Mouse (Mus musculus): ENCODE results near the gene Traf3. TPM values are rescaled to one million over a fixed set of nuclear protein-coding genes. Genes with fewer than 3 reads are reported as not detected.

Traf3 gene
- polyA plus RNA-seq, 1 experiment from 2014 or later: 17.3 TPM

GRCm38 (mm10) chr12:111184476-111184875 is 18.3 kb downstream of the Traf3 start, which contains the start of gene 4930595D18Rik:
Gene 4930595D18Rik, minus strand, starts transcription at chr12:111184491.
- Histone ChIP-seq H3K4me2 (replicated peaks) (no peak within 1 kb of the TSS), H3K27ac (replicated peaks) (no peak within 1 kb of the TSS), H3K27me3 (no peaks in the 10 kb centered on the region), H3K4me1 (no peaks in the 10 kb centered on the region), H3K9ac (replicated peaks) (no peak within 1 kb of the TSS), H3K36me3 (no peaks in the 10 kb centered on the region), H3K4me3 (no peak within 1 kb of the TSS), H3K9me3 (no peaks in the 10 kb centered on the region)
- ATAC-seq (replicated peaks): no peak
- WGBS: 79% methylated on average over 5 of the region's 5 CpGs

GRCm38 (mm10) chr12:111186986-111187385 is 20.8 kb downstream of the Traf3 start:
- WGBS: 94% methylated on average over 3 of the region's 3 CpGs
- ATAC-seq (replicated peaks): no peak

DNA sequence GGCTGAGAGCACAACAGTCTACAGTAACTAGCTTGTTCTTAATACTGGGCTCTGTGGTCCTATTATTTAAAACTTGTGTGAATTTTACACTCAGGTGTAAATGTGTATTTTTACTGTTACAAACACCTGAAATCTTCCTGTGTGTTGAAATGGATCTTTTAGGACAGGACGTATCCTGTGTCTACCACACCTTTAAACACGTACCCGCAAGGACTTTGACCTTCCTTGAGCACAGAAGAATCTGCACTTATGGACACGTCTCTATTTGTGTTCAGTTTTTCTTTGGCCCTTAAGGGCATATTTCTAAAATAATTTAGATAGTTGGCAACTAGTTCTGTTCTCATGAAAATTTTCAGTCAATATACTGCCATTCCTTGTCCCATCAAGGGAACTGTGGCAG is 22.1 kb downstream of the Traf3 start:
- H3K27me3 ChIP-seq: no peaks in the 10 kb centered on the region
- H3K4me3 ChIP-seq: no peak overlapping the region
- H3K9ac ChIP-seq (replicated peaks): no peak overlapping the region
- H3K4me1 ChIP-seq: peaks cover 3% of the 10 kb centered on the region
- whole genome bisulfite sequencing: 95% methylated on average over 4 of the region's 4 CpGs
- H3K9me3 ChIP-seq: no peaks in the 10 kb centered on the region
- no peak for ATAC-seq (replicated peaks)
- no peak overlapping the region for H3K4me2 ChIP-seq (replicated peaks)
- H3K36me3 ChIP-seq: no peaks in the 10 kb centered on the region
- no peak overlapping the region for H3K27ac ChIP-seq (replicated peaks)

More at GRCm38 (mm10) chr12:111186986-111187385, 20.8 kb downstream of the Traf3 start:
- no peak overlapping the region for H3K4me3 ChIP-seq
- H3K27me3 ChIP-seq: no peaks in the 10 kb centered on the region
- H3K9me3 ChIP-seq: no peaks in the 10 kb centered on the region
- H3K4me1 ChIP-seq: no peaks in the 10 kb centered on the region
- H3K4me2 ChIP-seq (replicated peaks): no peak overlapping the region
- H3K27ac ChIP-seq (replicated peaks): no peak overlapping the region
- H3K9ac ChIP-seq (replicated peaks): no peak overlapping the region
- no peaks in the 10 kb centered on the region for H3K36me3 ChIP-seq

DNA sequence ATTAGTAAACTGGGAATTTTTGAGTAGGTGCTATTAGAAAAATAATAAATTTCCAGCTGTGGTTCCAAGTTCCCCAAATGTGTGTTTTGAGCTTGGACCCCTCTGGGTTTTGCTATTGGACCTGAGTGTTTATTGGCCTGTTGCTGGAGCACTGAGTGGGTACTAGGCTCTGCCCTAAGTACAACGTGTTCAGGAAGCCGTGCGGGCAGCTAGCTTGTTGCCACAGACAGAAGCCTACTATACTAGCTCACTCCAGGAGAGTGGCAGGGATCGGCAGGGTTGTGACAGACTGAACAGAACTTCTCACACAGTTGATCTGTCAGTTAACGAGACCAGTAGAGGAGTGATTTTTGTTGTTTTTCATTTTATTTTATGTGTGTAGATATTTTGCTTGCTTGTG is 24.2 kb downstream of the Traf3 start:
- Histone ChIP-seq H3K4me2 (replicated peaks) (no peak overlapping the region), H3K27me3 (no peaks in the 10 kb centered on the region), H3K4me1 (peaks cover 12% of the 10 kb centered on the region), H3K4me3 (no peak overlapping the region), H3K9ac (replicated peaks) (no peak overlapping the region), H3K27ac (replicated peaks) (no peak overlapping the region), H3K36me3 (no peaks in the 10 kb centered on the region), H3K9me3 (no peaks in the 10 kb centered on the region)
- 75% methylated on average over 5 of the region's 5 CpGs for WGBS
- no peak for ATAC-seq (replicated peaks)

GRCm38 (mm10) chr12:111190891-111191290 is 24.7 kb downstream of the Traf3 start:
- H3K36me3 ChIP-seq: no peaks in the 10 kb centered on the region
- peaks cover 12% of the 10 kb centered on the region for H3K4me1 ChIP-seq
- ATAC-seq (replicated peaks): no peak
- no peak overlapping the region for H3K9ac ChIP-seq (replicated peaks)
- WGBS: 83% methylated on average over 2 of the region's 2 CpGs
- H3K27ac ChIP-seq (replicated peaks): no peak overlapping the region
- no peaks in the 10 kb centered on the region for H3K27me3 ChIP-seq
- no peaks in the 10 kb centered on the region for H3K9me3 ChIP-seq
- H3K4me3 ChIP-seq: no peak overlapping the region
- H3K4me2 ChIP-seq (replicated peaks): no peak overlapping the region

GRCm38 (mm10) chr12:111192777-111193176 is 26.6 kb downstream of the Traf3 start:
- 74% methylated on average over 6 of the region's 6 CpGs for WGBS
- Histone ChIP-seq H3K4me2 (replicated peaks) (no peak overlapping the region), H3K27me3 (no peaks in the 10 kb centered on the region), H3K27ac (replicated peaks) (no peak overlapping the region), H3K36me3 (no peaks in the 10 kb centered on the region), H3K4me1 (peaks cover 12% of the 10 kb centered on the region), H3K4me3 (no peak overlapping the region), H3K9ac (replicated peaks) (no peak overlapping the region), H3K9me3 (no peaks in the 10 kb centered on the region)
- no peak for ATAC-seq (replicated peaks)

- no peaks in the 10 kb centered on the region for H3K27me3 ChIP-seq
- no peaks in the 10 kb centered on the region for H3K9me3 ChIP-seq
- no peaks in the 10 kb centered on the region for H3K36me3 ChIP-seq
- peak overlapping the region; percentile 1; the same call in 1 of the 2 replicates for H3K27ac ChIP-seq (replicated peaks)
- peaks cover 12% of the 10 kb centered on the region for H3K4me1 ChIP-seq
- no peak overlapping the region for H3K9ac ChIP-seq (replicated peaks)
- H3K4me2 ChIP-seq (replicated peaks): no peak overlapping the region
- ATAC-seq (replicated peaks): no peak
- H3K4me3 ChIP-seq: no peak overlapping the region
- 62% methylated on average over 9 of the region's 9 CpGs for WGBS
These were observed 27.2 kb downstream of the Traf3 start for GRCm38 (mm10) chr12:111193331-111193730.

DNA sequence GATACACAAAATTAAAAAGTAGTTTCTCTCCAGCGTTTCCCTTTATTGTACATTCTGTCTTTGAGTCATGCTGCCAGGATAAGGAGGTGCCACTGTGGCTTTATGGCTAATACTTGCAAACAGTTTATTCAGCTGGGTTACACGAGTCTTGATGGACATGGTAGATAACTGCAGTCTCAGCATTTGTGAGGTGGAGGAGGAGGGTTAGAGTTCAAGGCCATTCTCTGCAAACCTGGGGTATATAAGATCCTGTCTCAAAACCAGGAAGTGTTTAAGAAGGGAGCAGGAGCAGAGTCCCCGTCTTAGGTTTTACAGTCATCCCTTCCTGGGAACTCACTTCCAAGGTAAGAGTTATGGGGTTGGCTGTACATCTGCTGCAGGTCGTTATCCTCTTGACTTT is 30.4 kb downstream of the Traf3 start:
- peaks cover 12% of the 10 kb centered on the region for H3K4me1 ChIP-seq
- WGBS: 91% methylated on average over 4 of the region's 4 CpGs
- no peak for ATAC-seq (replicated peaks)

DNA sequence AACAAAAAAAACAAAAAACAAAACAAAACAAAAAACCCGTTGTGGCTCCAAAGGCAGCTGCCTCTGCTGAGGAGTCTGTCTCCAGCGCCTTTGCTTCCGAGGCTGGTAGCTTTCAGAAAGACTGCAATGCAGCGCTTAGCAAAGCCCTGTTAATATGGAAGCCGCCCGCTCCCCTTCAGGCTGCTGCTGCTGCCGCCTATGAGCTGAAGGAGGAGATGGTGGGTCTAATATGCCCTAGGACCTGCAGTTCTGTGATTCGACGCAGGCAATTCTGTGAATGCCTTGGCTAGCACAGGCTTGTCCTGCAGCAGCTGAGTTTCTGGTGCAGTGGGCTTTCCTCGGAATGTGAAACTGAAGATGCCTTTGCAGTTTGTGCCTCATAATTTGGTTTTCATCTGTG is 36.9 kb downstream of the Traf3 start:
- no peaks in the 10 kb centered on the region for H3K27me3 ChIP-seq
- H3K36me3 ChIP-seq: no peaks in the 10 kb centered on the region
- H3K9me3 ChIP-seq: no peaks in the 10 kb centered on the region
- H3K4me3 ChIP-seq: no peak overlapping the region
- peaks cover 15% of the 10 kb centered on the region for H3K4me1 ChIP-seq
- ATAC-seq (replicated peaks): no peak
- 54% methylated on average over 10 of the region's 10 CpGs for WGBS
- H3K27ac ChIP-seq (replicated peaks): peak overlapping the region; percentile 65
- H3K4me2 ChIP-seq (replicated peaks): no peak overlapping the region
- no peak overlapping the region for H3K9ac ChIP-seq (replicated peaks)

More for the DNA sequence above, 30.4 kb downstream of the Traf3 start:
- no peak overlapping the region for H3K4me3 ChIP-seq
- H3K27me3 ChIP-seq: no peaks in the 10 kb centered on the region
- no peak overlapping the region for H3K4me2 ChIP-seq (replicated peaks)
- H3K36me3 ChIP-seq: no peaks in the 10 kb centered on the region
- H3K9me3 ChIP-seq: no peaks in the 10 kb centered on the region
- H3K9ac ChIP-seq (replicated peaks): no peak overlapping the region
- H3K27ac ChIP-seq (replicated peaks): no peak overlapping the region

GRCm38 (mm10) chr12:111203945-111204344 is 37.8 kb downstream of the Traf3 start:
- Histone ChIP-seq H3K4me3 (no peak overlapping the region), H3K9ac (replicated peaks) (no peak overlapping the region), H3K27ac (replicated peaks) (peak overlapping the region; percentile 56), H3K27me3 (no peaks in the 10 kb centered on the region), H3K4me1 (peaks cover 15% of the 10 kb centered on the region), H3K4me2 (replicated peaks) (no peak overlapping the region), H3K36me3 (no peaks in the 10 kb centered on the region), H3K9me3 (no peaks in the 10 kb centered on the region)
- 48% methylated on average over 3 of the region's 3 CpGs for WGBS
- ATAC-seq (replicated peaks): no peak

DNA sequence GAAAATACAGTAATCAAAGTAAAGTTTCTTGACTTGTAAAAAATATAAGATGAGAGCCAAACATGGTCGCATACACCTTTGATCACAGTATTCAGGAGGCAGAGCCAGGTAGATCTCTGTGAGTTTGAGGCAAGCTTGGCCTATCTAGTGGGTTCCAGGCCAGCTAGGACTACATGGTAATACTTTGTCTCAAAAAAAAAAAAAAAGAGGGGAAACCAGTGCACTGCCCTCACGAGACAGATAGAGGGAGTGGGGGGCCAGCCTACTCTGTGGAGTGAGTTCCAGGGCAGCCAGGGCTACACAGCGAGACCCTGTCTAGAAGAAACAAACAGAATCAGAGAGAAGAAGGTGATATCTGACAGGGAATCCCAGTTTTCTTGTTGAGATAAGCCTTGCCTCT is 41.5 kb downstream of the Traf3 start:
- H3K27ac ChIP-seq (replicated peaks): no peak overlapping the region
- no peak overlapping the region for H3K4me3 ChIP-seq
- ATAC-seq (replicated peaks): no peak
- H3K4me2 ChIP-seq (replicated peaks): no peak overlapping the region
- peaks cover 15% of the 10 kb centered on the region for H3K4me1 ChIP-seq
- no peak overlapping the region for H3K9ac ChIP-seq (replicated peaks)
- H3K27me3 ChIP-seq: no peaks in the 10 kb centered on the region
- no peaks in the 10 kb centered on the region for H3K36me3 ChIP-seq
- H3K9me3 ChIP-seq: no peaks in the 10 kb centered on the region
- 84% methylated on average over 3 of the region's 3 CpGs for WGBS

DNA sequence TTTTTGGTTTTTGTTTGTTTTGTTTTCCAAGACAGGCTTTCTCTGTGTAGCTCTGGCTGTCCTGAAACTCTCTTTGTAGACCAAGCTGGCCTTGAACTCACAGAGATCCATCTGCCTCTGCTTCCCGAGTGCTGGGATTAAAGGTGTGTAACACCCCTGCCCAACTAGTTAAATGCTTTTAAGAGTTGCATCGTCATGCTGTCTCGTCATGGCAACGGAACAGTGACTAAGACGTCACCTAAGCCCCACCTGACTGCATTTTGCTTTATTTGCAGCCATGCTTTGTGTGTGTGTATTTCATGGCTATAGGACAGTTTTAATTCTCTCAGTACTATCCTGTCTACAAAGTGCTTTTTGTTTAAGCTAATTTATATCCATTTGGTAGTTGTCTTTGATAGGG is 45.6 kb downstream of the Traf3 start:
- Histone ChIP-seq H3K27ac (replicated peaks) (no peak overlapping the region), H3K4me3 (no peak overlapping the region), H3K27me3 (no peaks in the 10 kb centered on the region), H3K4me1 (no peaks in the 10 kb centered on the region), H3K9ac (replicated peaks) (no peak overlapping the region), H3K4me2 (replicated peaks) (no peak overlapping the region), H3K9me3 (no peaks in the 10 kb centered on the region), H3K36me3 (no peaks in the 10 kb centered on the region)
- WGBS: 72% methylated on average over 5 of the region's 5 CpGs
- no peak for ATAC-seq (replicated peaks)

DNA sequence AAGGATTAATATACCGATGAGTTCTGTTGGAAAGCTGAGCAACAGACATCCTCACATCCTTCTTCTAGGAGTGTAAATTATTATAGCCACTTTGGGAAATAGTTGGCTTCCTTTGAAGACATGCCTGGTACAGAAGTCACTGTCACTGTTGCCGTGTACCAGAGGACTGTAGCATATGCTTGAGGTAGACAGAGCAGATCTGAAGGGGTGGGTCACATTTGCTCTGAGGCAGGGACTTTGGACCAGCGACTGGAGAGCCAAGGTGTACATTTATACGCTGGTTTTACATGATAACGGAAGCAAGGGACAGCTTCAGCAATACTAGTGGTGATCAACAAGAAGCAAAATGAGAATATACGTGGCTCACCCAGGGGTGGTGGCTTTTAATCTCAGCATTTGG is 52.7 kb downstream of the Traf3 start:
- no peaks in the 10 kb centered on the region for H3K27me3 ChIP-seq
- peaks cover 6% of the 10 kb centered on the region; the same call in 1 of the 2 replicates for H3K9me3 ChIP-seq
- H3K4me3 ChIP-seq: no peak overlapping the region
- H3K9ac ChIP-seq (replicated peaks): no peak overlapping the region
- no peak overlapping the region for H3K27ac ChIP-seq (replicated peaks)
- no peaks in the 10 kb centered on the region for H3K4me1 ChIP-seq
- no peak overlapping the region for H3K4me2 ChIP-seq (replicated peaks)
- H3K36me3 ChIP-seq: peaks cover 17% of the 10 kb centered on the region
- ATAC-seq (replicated peaks): no peak
- 95% methylated on average over 6 of the region's 6 CpGs for WGBS
